Mouse (Mus musculus) kidney, embryonic 15.5 days (tissue): ENCODE measurements around the gene C530008M17Rik. TPM values are rescaled to one million over a fixed set of nuclear protein-coding genes. Genes with fewer than 3 reads are reported as not detected.

Experiments used
- ATAC-seq: fragments of 200-750 bp; cut with Nextera tagmentation; replicated peaks from 2 replicates; pipeline ENCODE4 v1.8.0; 2017; ENCODE audit warnings: moderate TSS enrichment; ENCODE audit not compliant: low FRiP score
- H3K27ac ChIP-seq: fragments of 300-500 bp; sonication (generic); 2 replicates; pipeline ENCODE4 v1.5.1; 2015; ENCODE audit warnings: mild to moderate bottlenecking, inconsistent platforms
- H3K27me3 ChIP-seq: fragments of 300-500 bp; sonication (generic); 2 replicates; pipeline ENCODE4 v1.6.1; 2015; ENCODE audit warnings: inconsistent platforms
- H3K36me3 ChIP-seq: fragments of 300-500 bp; sonication (generic); 2 replicates; pipeline ENCODE4 v1.6.1; 2015; ENCODE audit warnings: inconsistent platforms
- H3K4me1 ChIP-seq: fragments of 300-500 bp; sonication (generic); 2 replicates; pipeline ENCODE4 v1.6.1; 2015; ENCODE audit warnings: inconsistent platforms
- H3K4me2 ChIP-seq: fragments of 300-500 bp; sonication (generic); 2 replicates; pipeline ENCODE4 v1.6.1; 2015; ENCODE audit warnings: moderate library complexity, mild to moderate bottlenecking, inconsistent platforms
- H3K4me3 ChIP-seq: fragments of 300-500 bp; sonication (generic); replicated peaks from 2 replicates; pipeline ENCODE4 v1.5.1; 2015; ENCODE audit warnings: mild to moderate bottlenecking, inconsistent platforms
- H3K9ac ChIP-seq: fragments of 300-500 bp; sonication (generic); 2 replicates; pipeline ENCODE4 v1.6.1; 2015; ENCODE audit warnings: mild to moderate bottlenecking, inconsistent platforms
- H3K9me3 ChIP-seq: fragments of 300-500 bp; sonication (generic); replicated peaks from 2 replicates; pipeline ENCODE4 v1.6.1; 2016; ENCODE audit warnings: inconsistent platforms
- WGBS: fragments of 180-500 bp; shearing (Covaris S2); methylation state at CpG from one replicate; pipeline ENCODE4 v1.1.7; 2015; ENCODE audit warnings: mixed read lengths; 5-methylcytosine and 5-hydroxymethylcytosine counted together
- polyA plus RNA-seq: library from polyadenylated mRNA; unstranded; fragments of >200 nt; fragmentation: Nextera tagmentation; extraction: Ambion mirVana; gene quantifications from 2 replicates; pipeline ENCODE4 v1.2.1, GENCODE M21; 2015

C530008M17Rik gene
- polyA plus RNA-seq, 1 experiment from 2014 or later: 17.2 TPM

- Histone ChIP-seq H3K36me3 (no peaks in the 10 kb centered on the region), H3K27ac (no peak overlapping the region), H3K4me1 (peaks cover 21% of the 10 kb centered on the region; the same call in 1 of the 2 replicates), H3K9me3 (no peaks in the 10 kb centered on the region), H3K9ac (no peak overlapping the region), H3K4me3 (no peak overlapping the region), H3K27me3 (no peaks in the 10 kb centered on the region), H3K4me2 (no peak overlapping the region)
- WGBS: 34% methylated on average over 5 of the region's 5 CpGs
- ATAC-seq: peak; percentile 26; the same call in 1 of the 2 replicates
Observed at GRCm38 (mm10) chr5:76690177-76690593, 33.9 kb downstream of the C530008M17Rik start.

- no peak overlapping the region for H3K4me3 ChIP-seq
- ATAC-seq: no peak
- peaks cover 19% of the 10 kb centered on the region; the same call in 1 of the 2 replicates for H3K4me1 ChIP-seq
- no peaks in the 10 kb centered on the region for H3K36me3 ChIP-seq
- no peak overlapping the region for H3K4me2 ChIP-seq
- 82% methylated on average over 5 of the region's 5 CpGs for WGBS
- no peak overlapping the region for H3K27ac ChIP-seq
- H3K27me3 ChIP-seq: no peaks in the 10 kb centered on the region
- H3K9ac ChIP-seq: no peak overlapping the region
- no peaks in the 10 kb centered on the region for H3K9me3 ChIP-seq
Observed at GRCm38 (mm10) chr5:76691251-76691650, 34.9 kb downstream of the C530008M17Rik start.

GRCm38 (mm10) chr5:76691706-76692424, 35.6 kb downstream of the C530008M17Rik start:
- Histone ChIP-seq H3K4me1 (peaks cover 15% of the 10 kb centered on the region; the same call in 1 of the 2 replicates), H3K4me3 (no peak overlapping the region), H3K9me3 (no peaks in the 10 kb centered on the region), H3K36me3 (no peaks in the 10 kb centered on the region), H3K27me3 (no peaks in the 10 kb centered on the region), H3K4me2 (no peak overlapping the region), H3K9ac (no peak overlapping the region), H3K27ac (no peak overlapping the region)
- WGBS: 79% methylated on average over 12 of the region's 12 CpGs
- ATAC-seq: no peak

GRCm38 (mm10) chr5:76697536-76697935, 41.2 kb downstream of the C530008M17Rik start:
- H3K4me1 ChIP-seq: peaks cover 3% of the 10 kb centered on the region; the same call in 1 of the 2 replicates
- H3K9ac ChIP-seq: no peak overlapping the region
- WGBS: 68% methylated on average over 7 of the region's 7 CpGs
- H3K27me3 ChIP-seq: no peaks in the 10 kb centered on the region
- ATAC-seq: no peak
- no peak overlapping the region for H3K27ac ChIP-seq
- H3K4me2 ChIP-seq: no peak overlapping the region
- no peaks in the 10 kb centered on the region for H3K9me3 ChIP-seq
- no peak overlapping the region for H3K4me3 ChIP-seq
- no peaks in the 10 kb centered on the region for H3K36me3 ChIP-seq

GRCm38 (mm10) chr5:76698187-76698586, 41.9 kb downstream of the C530008M17Rik start:
- 49% methylated on average over 2 of the region's 2 CpGs for WGBS
- Histone ChIP-seq H3K36me3 (no peaks in the 10 kb centered on the region), H3K27me3 (no peaks in the 10 kb centered on the region), H3K9me3 (no peaks in the 10 kb centered on the region), H3K9ac (no peak overlapping the region), H3K27ac (no peak overlapping the region), H3K4me2 (no peak overlapping the region), H3K4me3 (no peak overlapping the region), H3K4me1 (peaks cover 7% of the 10 kb centered on the region; the same call in 1 of the 2 replicates)
- no peak for ATAC-seq

GRCm38 (mm10) chr5:76701127-76701853, 45.0 kb downstream of the C530008M17Rik start:
- Histone ChIP-seq H3K4me1 (peaks cover 7% of the 10 kb centered on the region; the same call in 1 of the 2 replicates), H3K4me3 (no peak overlapping the region), H3K9ac (no peak overlapping the region), H3K27ac (no peak overlapping the region), H3K36me3 (no peaks in the 10 kb centered on the region), H3K4me2 (no peak overlapping the region), H3K27me3 (no peaks in the 10 kb centered on the region), H3K9me3 (no peaks in the 10 kb centered on the region)
- ATAC-seq: no peak
- WGBS: 84% methylated on average over 13 of the region's 13 CpGs

GRCm38 (mm10) chr5:76702104-76702503, 45.8 kb downstream of the C530008M17Rik start:
- Histone ChIP-seq H3K36me3 (no peaks in the 10 kb centered on the region), H3K27me3 (no peaks in the 10 kb centered on the region), H3K4me2 (no peak overlapping the region), H3K9me3 (no peaks in the 10 kb centered on the region), H3K4me3 (no peak overlapping the region), H3K27ac (no peak overlapping the region), H3K9ac (no peak overlapping the region), H3K4me1 (peaks cover 7% of the 10 kb centered on the region; the same call in 1 of the 2 replicates)
- ATAC-seq: no peak
- 71% methylated on average over 9 of the region's 9 CpGs for WGBS

DNA sequence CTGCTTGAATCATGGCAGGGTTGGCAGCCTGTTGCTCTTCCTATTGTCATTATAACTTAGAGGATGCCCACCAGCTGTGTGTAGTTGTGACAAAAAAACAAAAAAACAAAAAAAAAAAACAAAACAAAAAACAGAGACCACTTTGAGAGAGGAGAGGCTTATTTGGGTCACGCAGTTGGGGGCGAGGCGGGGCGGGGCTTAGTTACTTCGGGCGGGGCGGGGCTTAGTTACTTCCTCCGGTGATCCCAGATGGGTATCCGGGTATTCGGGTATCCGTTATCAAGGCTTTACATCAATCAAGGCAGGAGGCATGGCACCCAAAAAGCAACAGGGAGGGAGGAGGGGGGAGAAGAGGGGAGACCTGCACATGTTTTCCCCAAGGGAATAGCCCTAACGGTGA, 46.3 kb downstream of the C530008M17Rik start:
- Histone ChIP-seq H3K4me2 (0 out of 2 replicates have a peak overlapping the region, but pooled peaks have one; percentile 7), H3K4me3 (no peak overlapping the region), H3K9ac (no peak overlapping the region), H3K27ac (no peak overlapping the region), H3K36me3 (no peaks in the 10 kb centered on the region), H3K9me3 (no peaks in the 10 kb centered on the region), H3K4me1 (peaks cover 7% of the 10 kb centered on the region; the same call in 1 of the 2 replicates), H3K27me3 (no peaks in the 10 kb centered on the region)
- no peak for ATAC-seq
- 41% methylated on average over 12 of the region's 12 CpGs for WGBS

GRCm38 (mm10) chr5:76705307-76706173, 49.2 kb downstream of the C530008M17Rik start:
- Histone ChIP-seq H3K4me1 (peaks cover 12% of the 10 kb centered on the region; the same call in 1 of the 2 replicates), H3K4me3 (no peak overlapping the region), H3K4me2 (no peak overlapping the region), H3K36me3 (no peaks in the 10 kb centered on the region), H3K9me3 (no peaks in the 10 kb centered on the region), H3K9ac (no peak overlapping the region), H3K27ac (no peak overlapping the region), H3K27me3 (no peaks in the 10 kb centered on the region)
- ATAC-seq: no peak
- WGBS: 74% methylated on average over 11 of the region's 11 CpGs

GRCm38 (mm10) chr5:76707072-76707471, 50.8 kb downstream of the C530008M17Rik start:
- peaks cover 2% of the 10 kb centered on the region; the same call in 1 of the 2 replicates for H3K36me3 ChIP-seq
- no peak overlapping the region for H3K9ac ChIP-seq
- no peaks in the 10 kb centered on the region for H3K9me3 ChIP-seq
- WGBS: 78% methylated on average over 3 of the region's 3 CpGs
- H3K4me2 ChIP-seq: no peak overlapping the region
- H3K4me1 ChIP-seq: peaks cover 14% of the 10 kb centered on the region; the same call in 1 of the 2 replicates
- H3K27me3 ChIP-seq: no peaks in the 10 kb centered on the region
- no peak overlapping the region for H3K27ac ChIP-seq
- ATAC-seq: no peak
- no peak overlapping the region for H3K4me3 ChIP-seq

DNA sequence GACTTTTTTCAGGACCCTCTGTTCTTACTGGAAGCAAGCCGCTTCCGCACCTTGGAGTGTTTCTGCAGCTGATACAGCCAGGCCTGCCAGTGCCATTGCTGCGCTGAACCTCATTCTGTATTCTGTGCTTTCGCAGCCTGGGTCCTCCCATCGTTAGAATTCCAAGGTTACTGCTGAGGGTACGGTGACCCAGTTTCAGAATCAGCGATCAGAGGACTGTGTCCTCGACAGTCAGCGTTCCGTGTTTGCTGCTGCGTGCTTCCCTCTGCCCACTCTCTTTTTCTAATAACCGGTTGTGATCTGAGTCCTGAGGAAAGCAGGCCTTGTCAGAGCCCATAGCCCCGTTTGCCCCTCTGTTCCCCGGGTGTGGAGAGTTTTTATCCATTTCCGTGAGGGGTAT, 51.7 kb downstream of the C530008M17Rik start:
- H3K9ac ChIP-seq: no peak overlapping the region
- H3K4me2 ChIP-seq: no peak overlapping the region
- no peak for ATAC-seq
- whole genome bisulfite sequencing: 67% methylated on average over 15 of the region's 15 CpGs
- H3K27me3 ChIP-seq: no peaks in the 10 kb centered on the region
- H3K27ac ChIP-seq: no peak overlapping the region
- H3K9me3 ChIP-seq: no peaks in the 10 kb centered on the region
- H3K4me3 ChIP-seq: no peak overlapping the region
- H3K36me3 ChIP-seq: peaks cover 2% of the 10 kb centered on the region; the same call in 1 of the 2 replicates
- H3K4me1 ChIP-seq: 0 out of 2 replicates have a peak, but pooled peaks cover 12% of the 10 kb centered on the region
